Mouse (Mus musculus): Measurements from ENCODE around the gene Zfp14. TPM values are rescaled to one million over a fixed set of nuclear protein-coding genes. Genes with fewer than 3 reads are reported as not detected.

Gene Zfp14
- polyA plus RNA-seq, 1 experiment from 2014 or later: 1.5 TPM

- Histone ChIP-seq H3K36me3 (ENCODE audit: inconsistent target) (0 out of 2 replicates have a peak, but pooled peaks cover 4% of the 10 kb centered on the region), H3K4me3 (ENCODE audit: inconsistent target) (no peak overlapping the region), H3K79me2 (ENCODE audit: inconsistent target) (no peaks in the 10 kb centered on the region), H3K27ac (no peak overlapping the region)
- WGBS (ENCODE audit: missing documents): 95% methylated on average over 10 of the region's 10 CpGs
Observed at GRCm38 (mm10) chr7:30010551-30011195, 40.5 kb downstream of the Zfp14 start.

- no peak overlapping the region for H3K4me3 ChIP-seq (ENCODE audit: inconsistent target)
- 91% methylated on average over 21 of the region's 21 CpGs for WGBS (ENCODE audit: missing documents)
- H3K36me3 ChIP-seq (ENCODE audit: inconsistent target): 0 out of 2 replicates have a peak, but pooled peaks cover 2% of the 10 kb centered on the region
- H3K27ac ChIP-seq: no peak overlapping the region
- H3K79me2 ChIP-seq (ENCODE audit: inconsistent target): no peaks in the 10 kb centered on the region
Observed at GRCm38 (mm10) chr7:30009321-30010085, 41.7 kb downstream of the Zfp14 start.

GRCm38 (mm10) chr7:30008020-30008690 lies 43.0 kb downstream of the Zfp14 start:
- no peaks in the 10 kb centered on the region for H3K36me3 ChIP-seq (ENCODE audit: inconsistent target)
- H3K27ac ChIP-seq: no peak overlapping the region
- WGBS (ENCODE audit: missing documents): 44% methylated on average over 6 of the region's 6 CpGs
- no peaks in the 10 kb centered on the region for H3K79me2 ChIP-seq (ENCODE audit: inconsistent target)
- H3K4me3 ChIP-seq (ENCODE audit: inconsistent target): no peak overlapping the region

DNA sequence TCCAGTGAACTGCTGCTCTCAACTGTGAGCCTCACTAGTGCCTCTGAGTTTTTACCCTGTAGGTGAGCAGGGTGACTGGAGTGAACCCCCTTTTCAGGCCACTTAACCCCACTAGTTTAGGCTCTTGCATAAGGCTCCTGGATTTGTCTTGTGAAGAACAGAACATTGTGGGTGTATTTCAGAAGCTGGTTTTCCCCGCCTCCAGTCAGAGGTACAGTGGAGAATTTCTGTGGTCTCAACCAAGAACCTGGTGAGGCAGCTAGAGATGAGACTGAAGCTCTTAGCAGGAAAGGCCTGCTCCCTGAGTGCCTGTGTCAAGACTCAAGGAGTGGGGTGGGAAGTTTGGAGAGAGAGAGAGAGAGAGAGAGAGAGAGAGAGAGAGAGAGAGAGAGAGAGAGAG lies 43.6 kb downstream of the Zfp14 start:
- WGBS (ENCODE audit: missing documents): 71% methylated on average over 1 of the region's 1 CpGs
- no peak overlapping the region for H3K27ac ChIP-seq
- H3K4me3 ChIP-seq (ENCODE audit: inconsistent target): no peak overlapping the region
- H3K36me3 ChIP-seq (ENCODE audit: inconsistent target): no peaks in the 10 kb centered on the region
- H3K79me2 ChIP-seq (ENCODE audit: inconsistent target): no peaks in the 10 kb centered on the region

DNA sequence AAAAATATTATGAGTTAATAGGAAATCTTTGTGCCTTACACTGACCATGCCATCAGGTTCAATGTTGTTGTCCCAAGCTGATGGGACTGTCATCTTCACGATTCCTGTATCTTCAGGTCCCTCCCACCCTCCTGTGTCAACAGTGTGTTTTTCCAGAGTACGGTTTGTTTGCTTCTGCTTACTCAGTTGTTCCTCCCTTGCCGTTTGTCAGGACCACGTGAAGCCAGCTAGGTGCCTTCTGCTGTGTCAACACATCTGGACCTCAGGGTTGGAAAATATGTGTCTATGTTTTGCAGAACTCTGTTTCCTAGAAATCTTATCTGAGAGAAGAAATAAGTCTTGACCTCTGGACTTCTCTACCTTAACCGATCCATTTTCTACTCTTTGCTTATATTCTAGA lies 50.6 kb downstream of the Zfp14 start:
- peaks cover 7% of the 10 kb centered on the region; the same call in 1 of the 2 replicates for H3K79me2 ChIP-seq (ENCODE audit: inconsistent target)
- WGBS (ENCODE audit: missing documents): 94% methylated on average over 4 of the region's 5 CpGs
- H3K27ac ChIP-seq: no peak overlapping the region
- H3K4me3 ChIP-seq (ENCODE audit: inconsistent target): no peak overlapping the region
- H3K36me3 ChIP-seq (ENCODE audit: inconsistent target): peaks cover 16% of the 10 kb centered on the region

DNA sequence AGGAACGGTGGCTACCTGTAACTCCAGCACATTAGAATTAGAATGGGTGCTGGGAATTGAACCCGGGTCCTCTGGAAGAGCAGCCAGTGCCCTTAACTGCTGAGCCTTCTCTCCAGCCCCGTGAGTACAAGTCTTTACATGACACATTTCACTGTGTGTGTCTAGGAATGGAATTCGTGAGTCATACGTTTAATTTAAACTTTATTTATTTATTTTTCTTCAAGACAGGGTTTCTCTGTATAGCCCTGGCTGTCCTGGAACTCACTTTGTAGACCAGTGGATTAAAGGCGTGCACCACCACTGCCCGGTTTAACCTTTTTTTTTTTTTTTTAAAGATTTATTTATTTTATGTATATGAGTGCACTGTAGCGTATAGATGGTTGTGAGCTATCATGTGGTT lies 56.0 kb downstream of the Zfp14 start:
- Histone ChIP-seq H3K27ac (no peak overlapping the region), H3K79me2 (ENCODE audit: inconsistent target) (peaks cover 17% of the 10 kb centered on the region; the same call in 1 of the 2 replicates), H3K36me3 (ENCODE audit: inconsistent target) (peaks cover 24% of the 10 kb centered on the region), H3K4me3 (ENCODE audit: inconsistent target) (no peak overlapping the region)
- 96% methylated on average over 8 of the region's 8 CpGs for WGBS (ENCODE audit: missing documents)

DNA sequence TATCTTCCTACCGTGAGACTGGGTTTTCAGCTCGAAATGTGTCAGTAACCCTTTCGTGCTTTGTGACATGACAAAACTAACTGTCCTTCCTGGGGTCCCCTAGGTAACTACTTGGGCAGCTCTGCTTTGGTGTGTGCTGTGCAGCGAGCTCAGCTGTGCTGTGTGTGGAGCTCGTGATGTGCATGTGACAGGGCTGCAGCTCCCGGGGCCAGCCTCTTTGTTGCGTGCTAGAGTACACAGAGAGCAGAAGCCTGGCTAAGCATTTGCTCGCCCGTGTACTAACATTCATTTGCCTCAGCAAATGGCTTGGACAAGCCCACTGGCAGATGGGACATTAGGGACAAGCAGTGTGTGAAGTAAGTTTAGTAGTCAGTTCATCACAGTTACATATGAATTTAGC lies 57.8 kb downstream of the Zfp14 start:
- no peak overlapping the region for H3K4me3 ChIP-seq (ENCODE audit: inconsistent target)
- peaks cover 17% of the 10 kb centered on the region for H3K36me3 ChIP-seq (ENCODE audit: inconsistent target)
- WGBS (ENCODE audit: missing documents): 92% methylated on average over 9 of the region's 9 CpGs
- no peak overlapping the region for H3K27ac ChIP-seq
- peaks cover 17% of the 10 kb centered on the region; the same call in 1 of the 2 replicates for H3K79me2 ChIP-seq (ENCODE audit: inconsistent target)

GRCm38 (mm10) chr7:29992698-29993097 lies 58.5 kb downstream of the Zfp14 start:
- Histone ChIP-seq H3K36me3 (ENCODE audit: inconsistent target) (peaks cover 10% of the 10 kb centered on the region; the same call in 1 of the 2 replicates), H3K4me3 (ENCODE audit: inconsistent target) (no peak overlapping the region), H3K27ac (no peak overlapping the region), H3K79me2 (ENCODE audit: inconsistent target) (peaks cover 17% of the 10 kb centered on the region; the same call in 1 of the 2 replicates)
- 94% methylated on average over 8 of the region's 8 CpGs for WGBS (ENCODE audit: missing documents)

- peaks cover 35% of the 10 kb centered on the region for H3K79me2 ChIP-seq (ENCODE audit: inconsistent target)
- peaks cover 8% of the 10 kb centered on the region; the same call in 1 of the 2 replicates for H3K36me3 ChIP-seq (ENCODE audit: inconsistent target)
- no peak overlapping the region for H3K27ac ChIP-seq
- no peak overlapping the region for H3K4me3 ChIP-seq (ENCODE audit: inconsistent target)
- 91% methylated on average over 10 of the region's 11 CpGs for WGBS (ENCODE audit: missing documents)
Observed at GRCm38 (mm10) chr7:29989031-29989430, 62.1 kb downstream of the Zfp14 start.

- no peaks in the 10 kb centered on the region; the same call in 1 of the 2 replicates for H3K36me3 ChIP-seq (ENCODE audit: inconsistent target)
- WGBS (ENCODE audit: missing documents): 96% methylated on average over 5 of the region's 5 CpGs
- peaks cover 35% of the 10 kb centered on the region for H3K79me2 ChIP-seq (ENCODE audit: inconsistent target)
- no peak overlapping the region for H3K4me3 ChIP-seq (ENCODE audit: inconsistent target)
- H3K27ac ChIP-seq: no peak overlapping the region
Observed at GRCm38 (mm10) chr7:29987551-29987950, 63.6 kb downstream of the Zfp14 start.

Other genes with a start within 250 kb of the Zfp14 start
- gene Zfp790, start 235.3 kb downstream of the Zfp14 start, polyA plus RNA-seq (2018): 7.8 to 8.9 TPM (median 8.4 TPM) in 3 replicates
- 0.31 to 0.79 TPM (median 0.50 TPM) in 3 replicates for gene Zfp940, start 197.7 kb downstream of the Zfp14 start, polyA plus RNA-seq (2018)
- gene Zfp420, start 191.4 kb downstream of the Zfp14 start, polyA plus RNA-seq (2018): 2.0 to 2.8 TPM (median 2.5 TPM) in 3 replicates
- gene Zfp27, start 144.8 kb downstream of the Zfp14 start, polyA plus RNA-seq (2018): 2.9 to 5.0 TPM (median 3.6 TPM) in 3 replicates
- gene Zfp383, start 143.2 kb downstream of the Zfp14 start, polyA plus RNA-seq (2018): 1.3 to 2.7 TPM (median 1.6 TPM) in 3 replicates
- gene Zfp74, start 97.3 kb downstream of the Zfp14 start, polyA plus RNA-seq (2018): 4.4 to 6.4 TPM (median 5.5 TPM) in 3 replicates
- gene Zfp568, start 67.4 kb downstream of the Zfp14 start, polyA plus RNA-seq (2018): 2.6 to 4.6 TPM (median 2.8 TPM) in 3 replicates
- gene Zfp82, start 21.5 kb upstream of the Zfp14 start, polyA plus RNA-seq (2018): 2.3 to 2.6 TPM (median 2.5 TPM) in 3 replicates
- gene Gm26920, start 39.0 kb upstream of the Zfp14 start, polyA plus RNA-seq (2018): not detected in 3 replicates
- 1.9 to 2.1 TPM (median 2.0 TPM) in 3 replicates for gene Zfp566, start 39.1 kb upstream of the Zfp14 start, polyA plus RNA-seq (2018)
- 12.5 to 26.3 TPM (median 21.7 TPM) in 3 replicates for gene Zfp260, start 43.4 kb upstream of the Zfp14 start, polyA plus RNA-seq (2018)
- gene Zfp382, start 70.6 kb upstream of the Zfp14 start, polyA plus RNA-seq (2018): 4.3 to 6.3 TPM (median 4.8 TPM) in 3 replicates
- gene Zfp146, start 118.4 kb upstream of the Zfp14 start, polyA plus RNA-seq (2018): 17.2 to 34.1 TPM (median 30.3 TPM) in 3 replicates
- 6.1 to 9.1 TPM (median 8.4 TPM) in 3 replicates for gene Cox7a1, start 132.8 kb upstream of the Zfp14 start, polyA plus RNA-seq (2018)
- 404 to 602 TPM (median 510 TPM) in 3 replicates for gene Capns1, start 147.4 kb upstream of the Zfp14 start, polyA plus RNA-seq (2018)
- gene Polr2i, start 180.6 kb upstream of the Zfp14 start, polyA plus RNA-seq (2018): 34.2 to 47.5 TPM (median 41.3 TPM) in 3 replicates
- 57.6 to 136 TPM (median 89.3 TPM) in 3 replicates for gene Tbcb, start 180.9 kb upstream of the Zfp14 start, polyA plus RNA-seq (2018)
- not detected in 3 replicates for gene Ovol3, start 184.3 kb upstream of the Zfp14 start, polyA plus RNA-seq (2018)
- gene Thap8, start 228.7 kb upstream of the Zfp14 start, polyA plus RNA-seq (2018): 0.34 to 0.72 TPM in 2 of 3 replicates, not detected in the other
- gene Wdr62, start 229.0 kb upstream of the Zfp14 start, polyA plus RNA-seq (2018): 10.4 to 24.4 TPM (median 15.1 TPM) in 3 replicates
- 0.07 to 0.59 TPM in 2 of 3 replicates, not detected in the other for gene Clip3, start 240.3 kb upstream of the Zfp14 start, polyA plus RNA-seq (2018)

All from macrophage (primary cell).